Mouse (Mus musculus) hindbrain, embryonic 11.5 days (tissue): ENCODE measurements around the gene Wbp11. TPM values are rescaled to one million over a fixed set of nuclear protein-coding genes. Genes with fewer than 3 reads are reported as not detected.

Experiments
- ATAC-seq: fragments of 200-750 bp; cut with Nextera tagmentation; 2 replicates; pipeline ENCODE4 v1.8.0; 2017; ENCODE audit warnings: mild to moderate bottlenecking, moderate TSS enrichment, moderate library complexity; ENCODE audit not compliant: low FRiP score
- DNase-seq: peaks from one replicate; pipeline ENCODE4 v3.0.0-alpha.2; 2015; ENCODE audit warnings: low spot score
- H3K27ac ChIP-seq: fragments of 300-500 bp; sonication (generic); 2 replicates; pipeline ENCODE4 v1.5.1; 2014; ENCODE audit warnings: mild to moderate bottlenecking, low read depth, low read length
- H3K27me3 ChIP-seq: fragments of 300-500 bp; sonication (generic); 2 replicates; pipeline ENCODE4 v1.6.1; 2014; ENCODE audit warnings: mild to moderate bottlenecking, low read length, moderate library complexity, mixed read lengths; ENCODE audit not compliant: control insufficient read depth, insufficient read depth
- H3K36me3 ChIP-seq: fragments of 300-500 bp; sonication (generic); 2 replicates; pipeline ENCODE4 v1.6.1; 2014; ENCODE audit warnings: mild to moderate bottlenecking, low read length, moderate library complexity, mixed read lengths; ENCODE audit not compliant: control insufficient read depth, insufficient read depth
- H3K4me1 ChIP-seq: fragments of 300-500 bp; sonication (generic); replicated peaks from 2 replicates; pipeline ENCODE4 v1.6.1; 2014; ENCODE audit warnings: low read length, mixed read lengths; ENCODE audit not compliant: control insufficient read depth, insufficient read depth
- H3K4me2 ChIP-seq: fragments of 300-500 bp; sonication (generic); replicated peaks from 2 replicates; pipeline ENCODE4 v1.6.1; 2014; ENCODE audit warnings: mild to moderate bottlenecking, low read depth, low read length
- H3K4me3 ChIP-seq: fragments of 300-500 bp; sonication (generic); 2 replicates; pipeline ENCODE4 v1.5.1; 2014; ENCODE audit warnings: low read depth, low read length
- H3K9ac ChIP-seq: fragments of 300-500 bp; sonication (generic); 2 replicates; pipeline ENCODE4 v1.6.1; 2014; ENCODE audit warnings: low read depth, low read length
- H3K9me3 ChIP-seq: fragments of 300-500 bp; sonication (generic); 2 replicates; pipeline ENCODE4 v1.6.1; 2016; ENCODE audit warnings: low read length; ENCODE audit not compliant: control insufficient read depth
- WGBS: fragments of 180-500 bp; shearing (Covaris S2); extraction: QIAGEN DNeasy Blood & Tissue Kit; methylation state at CpG from one replicate; pipeline ENCODE4 v1.1.7; 2014; 5-methylcytosine and 5-hydroxymethylcytosine counted together
- polyA plus RNA-seq: library from polyadenylated mRNA; unstranded; fragments of >200 nt; fragmentation: Nextera tagmentation; extraction: Ambion mirVana; gene quantifications from 2 replicates; pipeline ENCODE4 v1.2.1, GENCODE M21; 2014

The Wbp11 gene
- polyA plus RNA-seq, result 116 and 130 TPM in 2 replicates

- peak; percentile 100 for ATAC-seq
- Histone ChIP-seq H3K27ac (peak within 1 kb of the TSS; percentile 65), H3K36me3 (no peaks in the 10 kb centered on the region), H3K4me2 (peak within 1 kb of the TSS; percentile 60), H3K4me1 (no peaks in the 10 kb centered on the region), H3K9me3 (no peaks in the 10 kb centered on the region), H3K4me3 (peak within 1 kb of the TSS; percentile 100), H3K27me3 (no peaks in the 10 kb centered on the region), H3K9ac (peak within 1 kb of the TSS; percentile 98)
- under 1% methylated on average over 45 of the region's 45 CpGs for WGBS
- peak; percentile 95 for DNase-seq
These were observed at the start of gene Wbp11 for GRCm38 (mm10) chr6:136827881-136828561. Wbp11 (minus strand) TSS chr6:136828233.

- H3K27me3 ChIP-seq, result no peaks in the 10 kb centered on the region
These were observed 47.6 kb upstream of the Wbp11 start, which contains the start of gene Mgp for GRCm38 (mm10) chr6:136875670-136876069. Mgp (minus strand) TSS chr6:136875823.

GRCm38 (mm10) chr6:136874599-136874998 is 46.6 kb upstream of the Wbp11 start:
- Histone ChIP-seq H3K4me3 (no peak overlapping the region), H3K27me3 (no peaks in the 10 kb centered on the region), H3K9me3 (no peaks in the 10 kb centered on the region), H3K4me1 (no peaks in the 10 kb centered on the region), H3K4me2 (no peak overlapping the region), H3K36me3 (no peaks in the 10 kb centered on the region), H3K9ac (no peak overlapping the region), H3K27ac (no peak overlapping the region)
- no peak for DNase-seq
- WGBS, result 83% methylated on average over 8 of the region's 8 CpGs
- no peak for ATAC-seq

More at GRCm38 (mm10) chr6:136875670-136876069, 47.6 kb upstream of the Wbp11 start, which contains the start of gene Mgp:
- H3K9me3 ChIP-seq, result no peaks in the 10 kb centered on the region
- H3K4me3 ChIP-seq, result no peak within 1 kb of the TSS
- H3K27ac ChIP-seq, result no peak within 1 kb of the TSS
- no peaks in the 10 kb centered on the region for H3K36me3 ChIP-seq
- no peaks in the 10 kb centered on the region for H3K4me1 ChIP-seq
- H3K4me2 ChIP-seq, result no peak within 1 kb of the TSS
- H3K9ac ChIP-seq, result no peak within 1 kb of the TSS
- WGBS, result 53% methylated on average over 9 of the region's 9 CpGs
- ATAC-seq, result no peak
- no peak for DNase-seq

GRCm38 (mm10) chr6:136868921-136869320 is 40.9 kb upstream of the Wbp11 start:
- Histone ChIP-seq H3K27me3 (no peaks in the 10 kb centered on the region), H3K36me3 (no peaks in the 10 kb centered on the region)
- ATAC-seq, result no peak

GRCm38 (mm10) chr6:136866150-136866549 is 38.1 kb upstream of the Wbp11 start:
- H3K4me3 ChIP-seq, result no peak overlapping the region
- H3K36me3 ChIP-seq, result no peaks in the 10 kb centered on the region
- 89% methylated on average over 4 of the region's 4 CpGs for WGBS
- H3K4me1 ChIP-seq, result no peaks in the 10 kb centered on the region
- H3K27me3 ChIP-seq, result no peaks in the 10 kb centered on the region
- no peaks in the 10 kb centered on the region for H3K9me3 ChIP-seq
- no peak overlapping the region for H3K27ac ChIP-seq
- DNase-seq (no peak), ATAC-seq (no peak)
- no peak overlapping the region for H3K4me2 ChIP-seq
- no peak overlapping the region for H3K9ac ChIP-seq

More at GRCm38 (mm10) chr6:136868921-136869320, 40.9 kb upstream of the Wbp11 start:
- DNase-seq, result no peak
- H3K4me2 ChIP-seq, result no peak overlapping the region
- no peaks in the 10 kb centered on the region for H3K4me1 ChIP-seq
- H3K9ac ChIP-seq, result no peak overlapping the region
- H3K4me3 ChIP-seq, result no peak overlapping the region
- H3K9me3 ChIP-seq, result no peaks in the 10 kb centered on the region
- H3K27ac ChIP-seq, result no peak overlapping the region
- WGBS, result 79% methylated on average over 5 of the region's 5 CpGs

GRCm38 (mm10) chr6:136865360-136865759 is 37.3 kb upstream of the Wbp11 start:
- no peak overlapping the region for H3K27ac ChIP-seq
- H3K9me3 ChIP-seq, result no peaks in the 10 kb centered on the region
- H3K27me3 ChIP-seq, result no peaks in the 10 kb centered on the region
- 90% methylated on average over 5 of the region's 5 CpGs for WGBS
- H3K4me1 ChIP-seq, result no peaks in the 10 kb centered on the region
- no peak overlapping the region for H3K4me2 ChIP-seq
- ATAC-seq (no peak), DNase-seq (no peak)
- no peaks in the 10 kb centered on the region for H3K36me3 ChIP-seq
- H3K9ac ChIP-seq, result no peak overlapping the region
- H3K4me3 ChIP-seq, result no peak overlapping the region

- Histone ChIP-seq H3K36me3 (no peaks in the 10 kb centered on the region), H3K9ac (no peak overlapping the region), H3K4me1 (no peaks in the 10 kb centered on the region), H3K9me3 (no peaks in the 10 kb centered on the region), H3K27me3 (no peaks in the 10 kb centered on the region), H3K4me2 (no peak overlapping the region), H3K27ac (no peak overlapping the region), H3K4me3 (no peak overlapping the region)
- DNase-seq (peak; percentile 74), ATAC-seq (no peak)
- 51% methylated on average over 9 of the region's 9 CpGs for WGBS
These were observed 33.0 kb upstream of the Wbp11 start for GRCm38 (mm10) chr6:136861020-136861419.

GRCm38 (mm10) chr6:136858420-136858819 is 30.4 kb upstream of the Wbp11 start:
- no peaks in the 10 kb centered on the region for H3K4me1 ChIP-seq
- no peak overlapping the region for H3K4me2 ChIP-seq
- ATAC-seq (no peak), DNase-seq (no peak)
- H3K9me3 ChIP-seq, result no peaks in the 10 kb centered on the region
- no peak overlapping the region for H3K9ac ChIP-seq
- 82% methylated on average over 8 of the region's 8 CpGs for WGBS
- H3K36me3 ChIP-seq, result no peaks in the 10 kb centered on the region
- no peak overlapping the region for H3K27ac ChIP-seq
- no peak overlapping the region for H3K4me3 ChIP-seq
- H3K27me3 ChIP-seq, result no peaks in the 10 kb centered on the region

GRCm38 (mm10) chr6:136857873-136858260 is 29.8 kb upstream of the Wbp11 start:
- 68% methylated on average over 11 of the region's 11 CpGs for WGBS
- DNase-seq (no peak), ATAC-seq (no peak)
- H3K27ac ChIP-seq, result no peak overlapping the region
- H3K4me1 ChIP-seq, result no peaks in the 10 kb centered on the region
- H3K4me3 ChIP-seq, result no peak overlapping the region
- H3K9ac ChIP-seq, result no peak overlapping the region
- no peaks in the 10 kb centered on the region for H3K36me3 ChIP-seq
- no peak overlapping the region for H3K4me2 ChIP-seq
- H3K9me3 ChIP-seq, result no peaks in the 10 kb centered on the region
- H3K27me3 ChIP-seq, result no peaks in the 10 kb centered on the region
